Mouse (Mus musculus): ENCODE data around the gene Soga1.

GRCm38 (mm10) chr2:157054297-157054696, 24.8 kb downstream of the Soga1 start:
- TF ChIP-seq CTCF (IDR thresholded peaks at IDR 0.05; ENCODE audit: low read depth) (no peak), EP300 (IDR thresholded peaks at IDR 0.05; ENCODE audit: low read depth) (no peak)

Measured in liver, embryonic 14.5 days (tissue).